Mouse (Mus musculus) hindbrain, embryonic 11.5 days (tissue): ENCODE results near the gene Klhl20. TPM values are rescaled to one million over a fixed set of nuclear protein-coding genes. Genes with fewer than 3 reads are reported as not detected.
"Not testable (repeated sequence)": the region's sequence is repeated elsewhere in the genome, so short reads cannot be mapped to it uniquely, and the experiment has no call there.

Source experiments
- ATAC-seq: fragments of 200-750 bp; cut with Nextera tagmentation; 2 replicates; pipeline ENCODE4 v1.8.0; 2017; ENCODE audit warnings: mild to moderate bottlenecking, moderate TSS enrichment, moderate library complexity; ENCODE audit not compliant: low FRiP score
- DNase-seq: peaks from one replicate; pipeline ENCODE4 v3.0.0-alpha.2; 2015; ENCODE audit warnings: low spot score
- H3K27ac ChIP-seq: fragments of 300-500 bp; sonication (generic); 2 replicates; pipeline ENCODE4 v1.5.1; 2014; ENCODE audit warnings: mild to moderate bottlenecking, low read depth, low read length
- H3K27me3 ChIP-seq: fragments of 300-500 bp; sonication (generic); 2 replicates; pipeline ENCODE4 v1.6.1; 2014; ENCODE audit warnings: mild to moderate bottlenecking, low read length, moderate library complexity, mixed read lengths; ENCODE audit not compliant: control insufficient read depth, insufficient read depth
- H3K36me3 ChIP-seq: fragments of 300-500 bp; sonication (generic); 2 replicates; pipeline ENCODE4 v1.6.1; 2014; ENCODE audit warnings: mild to moderate bottlenecking, low read length, moderate library complexity, mixed read lengths; ENCODE audit not compliant: control insufficient read depth, insufficient read depth
- H3K4me1 ChIP-seq: fragments of 300-500 bp; sonication (generic); replicated peaks from 2 replicates; pipeline ENCODE4 v1.6.1; 2014; ENCODE audit warnings: low read length, mixed read lengths; ENCODE audit not compliant: control insufficient read depth, insufficient read depth
- H3K4me2 ChIP-seq: fragments of 300-500 bp; sonication (generic); replicated peaks from 2 replicates; pipeline ENCODE4 v1.6.1; 2014; ENCODE audit warnings: mild to moderate bottlenecking, low read depth, low read length
- H3K4me3 ChIP-seq: fragments of 300-500 bp; sonication (generic); 2 replicates; pipeline ENCODE4 v1.5.1; 2014; ENCODE audit warnings: low read depth, low read length
- H3K9ac ChIP-seq: fragments of 300-500 bp; sonication (generic); 2 replicates; pipeline ENCODE4 v1.6.1; 2014; ENCODE audit warnings: low read depth, low read length
- H3K9me3 ChIP-seq: fragments of 300-500 bp; sonication (generic); 2 replicates; pipeline ENCODE4 v1.6.1; 2016; ENCODE audit warnings: low read length; ENCODE audit not compliant: control insufficient read depth
- WGBS: fragments of 180-500 bp; shearing (Covaris S2); extraction: QIAGEN DNeasy Blood & Tissue Kit; methylation state at CpG from one replicate; pipeline ENCODE4 v1.1.7; 2014; 5-methylcytosine and 5-hydroxymethylcytosine counted together
- polyA plus RNA-seq: library from polyadenylated mRNA; unstranded; fragments of >200 nt; fragmentation: Nextera tagmentation; extraction: Ambion mirVana; gene quantifications from 2 replicates; pipeline ENCODE4 v1.2.1, GENCODE M21; 2014

Gene Klhl20
- polyA plus RNA-seq, 1 experiment from 2014 or later, result 22.5 TPM

DNA sequence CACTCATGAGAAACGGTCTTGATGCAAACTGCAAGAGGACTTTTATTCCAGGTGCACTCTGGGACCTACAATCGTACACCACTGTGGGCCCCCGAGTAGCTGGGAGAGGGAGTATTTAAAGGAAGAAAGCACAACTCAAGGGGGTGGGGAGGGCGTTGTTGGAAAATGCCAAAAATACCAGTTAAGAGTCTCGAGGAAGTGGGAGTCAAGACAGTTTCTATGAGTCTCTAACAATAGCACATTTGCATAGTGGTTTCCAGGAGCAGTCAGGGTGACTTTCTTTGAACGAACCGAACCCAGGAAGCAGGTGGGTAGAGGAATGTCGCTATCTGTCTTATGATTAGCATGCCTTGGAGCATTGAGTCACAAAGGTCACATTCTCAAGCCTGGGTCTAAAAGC is 14.3 kb upstream of the Klhl20 start:
- H3K4me2 ChIP-seq, ATAC-seq, H3K9ac ChIP-seq, H3K4me3 ChIP-seq, DNase-seq, H3K9me3 ChIP-seq, H3K4me1 ChIP-seq, H3K27ac ChIP-seq, H3K36me3 ChIP-seq, H3K27me3 ChIP-seq: not testable (repeated sequence)
- WGBS, result 87% methylated on average over 8 of the region's 8 CpGs

DNA sequence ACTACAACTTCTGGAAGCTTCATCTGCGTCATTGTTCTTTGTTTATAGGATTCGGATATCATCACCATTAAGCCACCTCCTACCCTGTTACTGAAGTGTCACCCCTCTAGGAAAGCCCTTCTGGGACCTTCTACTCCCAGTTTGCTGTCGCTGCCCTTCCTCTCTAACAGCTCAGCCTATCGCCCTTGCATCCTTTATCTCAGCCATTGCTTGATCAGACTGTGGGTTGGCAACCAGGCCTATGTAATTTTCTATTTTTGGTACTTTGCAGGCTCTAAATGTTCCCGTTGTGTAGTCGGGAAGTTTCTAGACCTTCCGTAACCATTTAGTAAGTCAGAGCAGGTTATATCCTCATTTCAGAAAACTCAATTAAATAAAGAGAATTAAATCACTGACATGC is 11.9 kb upstream of the Klhl20 start:
- 90% methylated on average over 7 of the region's 7 CpGs for WGBS
- Histone ChIP-seq H3K27me3 (no peaks in the 10 kb centered on the region), H3K27ac (no peak overlapping the region), H3K4me1 (no peaks in the 10 kb centered on the region), H3K36me3 (no peaks in the 10 kb centered on the region), H3K9ac (no peak overlapping the region), H3K4me2 (no peak overlapping the region; the same call in 1 of the 2 replicates), H3K4me3 (no peak overlapping the region; the same call in 1 of the 2 replicates), H3K9me3 (no peaks in the 10 kb centered on the region)
- DNase-seq, result no peak
- no peak for ATAC-seq

DNA sequence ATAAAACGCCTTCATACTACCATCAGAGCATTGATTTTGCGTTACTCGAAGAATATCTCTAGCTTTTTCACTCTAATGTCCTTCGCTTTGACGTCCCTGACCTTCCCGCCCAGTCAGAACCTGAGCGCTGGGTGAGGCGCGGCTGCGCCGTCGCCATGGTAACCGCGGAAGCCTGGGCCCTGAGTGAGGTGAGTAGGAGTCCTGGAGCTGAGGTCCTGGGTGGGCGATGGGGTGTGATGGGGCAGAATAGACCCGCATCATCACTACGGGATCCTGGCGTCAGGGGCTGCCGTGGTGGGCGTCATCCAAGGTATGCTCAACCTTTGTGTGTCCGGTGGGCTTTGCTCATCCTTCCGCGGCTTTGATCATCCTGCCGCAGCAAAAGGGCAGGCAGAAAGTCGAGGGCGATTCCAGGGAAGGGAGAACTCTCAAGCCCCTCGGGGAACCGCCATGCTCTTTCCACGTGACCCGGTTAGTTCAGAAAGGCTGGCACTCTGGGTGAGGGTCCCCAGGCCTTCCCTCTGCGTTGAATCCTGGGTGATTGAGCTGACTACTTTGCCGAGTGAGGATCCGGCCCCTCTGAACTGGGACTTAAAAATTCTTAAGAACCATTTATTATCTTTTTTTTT is 11.3 kb upstream of the Klhl20 start, which contains the start of gene Ankrd45:
Ankrd45 (plus strand) TSS at position 161 of the 629 bp plus-strand sequence.
- Histone ChIP-seq H3K27me3 (no peaks in the 10 kb centered on the region), H3K27ac (no peak within 1 kb of the TSS), H3K9me3 (no peaks in the 10 kb centered on the region), H3K4me1 (no peaks in the 10 kb centered on the region), H3K36me3 (no peaks in the 10 kb centered on the region), H3K4me2 (peak within 1 kb of the TSS; percentile 58), H3K9ac (peak within 1 kb of the TSS; percentile 58), H3K4me3 (peak within 1 kb of the TSS; percentile 36)
- DNase-seq (peak; percentile 75), ATAC-seq (peak; percentile 95)
- WGBS, result 6% methylated on average over 33 of the region's 33 CpGs

DNA sequence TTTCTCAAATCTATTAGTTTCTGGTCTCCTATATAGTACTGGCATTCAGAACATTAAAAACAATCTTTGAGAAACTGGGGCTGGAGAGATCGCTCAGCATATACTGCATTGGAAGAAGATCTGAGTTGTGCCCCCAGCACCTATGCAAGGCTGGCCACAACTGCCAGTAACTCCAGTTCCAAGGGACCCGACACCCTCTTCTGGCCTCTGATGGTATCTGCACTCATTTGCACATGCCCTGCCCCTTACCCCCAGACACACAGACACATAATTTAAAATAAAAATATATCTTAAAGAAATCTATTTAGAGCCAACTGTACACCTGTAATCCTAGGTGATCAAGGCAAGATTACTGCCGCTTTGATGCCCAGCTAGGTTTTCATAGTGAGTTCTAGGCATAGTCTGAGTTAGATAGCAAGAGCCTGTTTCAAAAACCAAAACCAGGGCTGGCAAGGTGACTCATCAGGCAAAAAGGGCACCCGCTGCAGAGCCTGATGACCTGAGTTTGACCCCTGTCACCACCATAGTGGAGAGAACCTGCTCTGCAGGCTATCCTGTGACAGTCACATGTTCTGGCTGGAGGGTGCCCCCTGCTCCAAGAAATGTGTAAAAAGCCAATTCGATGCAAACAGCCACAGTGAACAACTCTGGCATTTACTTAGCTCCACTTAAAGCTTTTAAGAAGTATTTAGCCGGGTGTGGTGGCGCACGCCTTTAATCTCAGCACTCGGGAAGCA is 8.9 kb upstream of the Klhl20 start:
- Histone ChIP-seq H3K9ac (no peak overlapping the region), H3K36me3 (no peaks in the 10 kb centered on the region), H3K9me3 (no peaks in the 10 kb centered on the region), H3K4me3 (no peak overlapping the region), H3K27ac (no peak overlapping the region), H3K4me2 (no peak overlapping the region), H3K4me1 (no peaks in the 10 kb centered on the region), H3K27me3 (no peaks in the 10 kb centered on the region)
- WGBS, result 82% methylated on average over 9 of the region's 9 CpGs
- no peak for DNase-seq
- no peak for ATAC-seq

DNA sequence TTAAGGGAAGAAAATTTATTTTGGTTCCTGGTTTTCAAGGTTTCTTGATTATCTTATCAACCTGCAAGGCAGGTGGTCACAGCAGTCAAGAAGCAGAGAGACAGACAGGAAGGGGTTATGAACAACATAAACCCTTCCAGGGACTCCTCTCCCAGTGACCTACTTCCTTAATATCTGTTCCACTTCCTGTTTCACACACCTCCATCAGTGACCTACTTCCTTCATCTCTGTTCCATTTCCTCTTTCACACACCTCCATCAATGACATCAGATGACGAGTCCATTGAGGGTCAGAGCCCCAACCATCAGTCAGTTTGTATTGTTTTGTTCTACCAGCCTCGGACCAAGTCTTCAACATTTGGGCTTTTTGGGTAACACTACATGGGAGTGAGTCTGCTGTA is 8.2 kb upstream of the Klhl20 start:
- Histone ChIP-seq H3K36me3 (no peaks in the 10 kb centered on the region), H3K27me3 (no peaks in the 10 kb centered on the region), H3K4me1 (no peaks in the 10 kb centered on the region), H3K4me3 (no peak overlapping the region), H3K9me3 (no peaks in the 10 kb centered on the region), H3K4me2 (no peak overlapping the region), H3K27ac (no peak overlapping the region), H3K9ac (no peak overlapping the region)
- ATAC-seq (no peak), DNase-seq (no peak)
- 88% methylated on average over 2 of the region's 2 CpGs for WGBS

DNA sequence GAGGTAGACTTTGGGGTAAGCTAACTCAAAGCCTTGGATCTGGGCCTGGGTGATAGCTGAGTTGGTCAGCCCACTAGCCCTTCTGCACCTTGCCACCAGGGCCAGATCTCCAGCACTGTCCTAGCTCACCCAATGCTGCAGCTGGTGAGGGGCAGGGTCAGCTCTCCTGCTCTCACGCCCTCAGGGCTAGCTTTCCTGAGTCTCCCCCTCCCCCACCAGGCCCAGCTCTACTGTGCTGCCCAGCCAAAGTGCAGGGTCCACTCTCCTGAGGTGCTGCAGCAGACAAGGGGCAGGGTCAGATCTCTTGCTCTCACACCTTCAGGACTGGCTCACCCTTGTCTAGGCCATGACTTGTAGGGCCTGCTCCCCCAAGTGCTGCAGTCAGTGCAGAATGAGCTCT is 4.8 kb downstream of the Klhl20 start:
- DNase-seq (no peak), ATAC-seq (no peak)
- H3K27ac ChIP-seq, result no peak overlapping the region
- H3K9ac ChIP-seq, result no peak overlapping the region
- 83% methylated on average over 1 of the region's 1 CpGs for WGBS
- H3K36me3 ChIP-seq, result no peaks in the 10 kb centered on the region
- H3K9me3 ChIP-seq, result no peaks in the 10 kb centered on the region
- no peaks in the 10 kb centered on the region for H3K27me3 ChIP-seq
- H3K4me3 ChIP-seq, result no peak overlapping the region
- H3K4me2 ChIP-seq, result no peak overlapping the region
- no peaks in the 10 kb centered on the region for H3K4me1 ChIP-seq

DNA sequence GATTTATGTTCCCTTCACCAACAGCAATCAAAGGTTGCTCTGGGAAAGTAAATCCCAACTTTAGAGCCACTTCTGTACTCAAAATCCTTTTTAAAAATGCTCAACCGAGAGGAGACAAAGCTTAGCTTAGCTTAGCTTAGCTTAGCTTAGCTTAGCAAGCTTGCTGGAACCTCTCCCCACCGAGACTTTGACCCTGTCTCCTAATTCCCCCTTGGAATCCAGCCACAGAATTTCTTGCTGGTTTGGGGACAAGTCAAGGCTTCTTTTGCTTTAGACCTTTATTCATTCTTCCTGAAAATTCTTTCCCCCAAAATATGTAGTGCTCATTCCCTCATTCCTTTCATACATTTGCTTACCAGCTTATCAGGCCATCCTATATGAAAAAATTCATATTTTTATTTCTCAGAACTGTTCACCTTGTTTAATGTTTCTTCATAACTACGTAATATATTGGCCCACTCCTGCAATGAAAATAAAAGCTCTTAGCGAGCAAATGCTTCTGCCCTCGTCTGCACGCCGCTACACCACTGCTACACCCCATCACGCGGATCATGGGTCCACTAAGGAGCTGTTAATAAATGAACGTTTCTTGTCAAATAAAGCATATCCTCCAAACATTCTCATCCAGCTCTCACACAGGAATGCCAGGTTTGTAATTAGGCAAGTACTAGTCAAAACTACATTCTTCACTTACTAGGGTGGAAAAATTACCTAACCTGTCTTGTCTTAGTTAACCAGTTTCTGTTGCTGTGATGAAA is 8.5 kb downstream of the Klhl20 start:
- H3K27ac ChIP-seq, result no peak overlapping the region
- H3K9ac ChIP-seq, result no peak overlapping the region
- DNase-seq, result no peak
- no peaks in the 10 kb centered on the region for H3K36me3 ChIP-seq
- no peak overlapping the region for H3K4me3 ChIP-seq
- 92% methylated on average over 10 of the region's 10 CpGs for WGBS
- no peaks in the 10 kb centered on the region for H3K27me3 ChIP-seq
- no peak overlapping the region for H3K4me2 ChIP-seq
- no peak for ATAC-seq
- H3K4me1 ChIP-seq, result no peaks in the 10 kb centered on the region
- no peaks in the 10 kb centered on the region for H3K9me3 ChIP-seq

DNA sequence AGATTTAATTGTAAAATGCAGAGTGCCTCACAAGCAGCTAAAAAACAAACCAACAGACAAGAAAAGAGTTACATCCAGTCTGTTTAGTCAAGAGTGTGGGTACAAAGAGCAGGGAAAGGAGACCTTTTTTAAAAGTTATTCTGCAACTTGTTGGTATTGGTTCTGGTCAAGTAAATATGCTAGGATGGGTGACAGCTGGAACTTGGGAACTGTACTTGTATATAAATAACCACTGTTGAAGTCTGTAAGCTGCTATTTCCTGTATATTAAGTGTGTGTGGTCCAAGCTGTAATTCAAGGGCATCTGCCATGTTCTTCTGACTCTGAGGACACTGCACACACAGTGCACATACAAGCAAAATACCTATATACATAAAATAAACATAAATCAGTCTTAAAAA is 16.7 kb downstream of the Klhl20 start:
- Histone ChIP-seq H3K4me3 (no peak overlapping the region), H3K9me3 (no peaks in the 10 kb centered on the region), H3K27ac (no peak overlapping the region), H3K27me3 (no peaks in the 10 kb centered on the region), H3K36me3 (no peaks in the 10 kb centered on the region), H3K4me1 (no peaks in the 10 kb centered on the region), H3K4me2 (no peak overlapping the region), H3K9ac (no peak overlapping the region)
- ATAC-seq, result no peak
- DNase-seq, result no peak
